Mouse (Mus musculus) frontal cortex, adult (tissue): ENCODE data around the gene Amotl1.

Experiments used
- ATAC-seq: cut with Nextera tagmentation; 2 replicates; pipeline ENCODE4 v1.9.2; 2017; ENCODE audit warnings: mild to moderate bottlenecking, moderate library complexity, mixed read lengths; ENCODE audit not compliant: low TSS enrichment

Gene Amotl1

GRCm38 (mm10) chr9:14641310-14642067 lies 3.4 kb downstream of the Amotl1 start:
- ATAC-seq: no peak

- no peak for ATAC-seq
These were observed 8.6 kb downstream of the Amotl1 start for GRCm38 (mm10) chr9:14636244-14636643.

- no peak for ATAC-seq
These were observed 9.3 kb downstream of the Amotl1 start for GRCm38 (mm10) chr9:14635551-14635950.

GRCm38 (mm10) chr9:14634155-14634554 lies 10.7 kb downstream of the Amotl1 start:
- ATAC-seq: peak; percentile 97

GRCm38 (mm10) chr9:14632365-14633163 lies 12.3 kb downstream of the Amotl1 start:
- no peak for ATAC-seq

- no peak for ATAC-seq
These were observed 13.1 kb downstream of the Amotl1 start for GRCm38 (mm10) chr9:14631729-14632128.

- no peak for ATAC-seq
These were observed 17.3 kb downstream of the Amotl1 start for GRCm38 (mm10) chr9:14627525-14627924.

- ATAC-seq: no peak
These were observed 18.9 kb downstream of the Amotl1 start for GRCm38 (mm10) chr9:14625961-14626360.

- no peak for ATAC-seq
These were observed 19.8 kb downstream of the Amotl1 start for GRCm38 (mm10) chr9:14625024-14625423.

- no peak for ATAC-seq
These were observed 20.9 kb downstream of the Amotl1 start for GRCm38 (mm10) chr9:14623928-14624327.

GRCm38 (mm10) chr9:14623250-14623649 lies 21.6 kb downstream of the Amotl1 start:
- ATAC-seq: no peak

GRCm38 (mm10) chr9:14622848-14623247 lies 22.0 kb downstream of the Amotl1 start:
- ATAC-seq: no peak

GRCm38 (mm10) chr9:14620107-14620506 lies 24.7 kb downstream of the Amotl1 start:
- ATAC-seq: no peak

- peak; percentile 22; the same call in 1 of the 2 replicates for ATAC-seq
These were observed 29.6 kb downstream of the Amotl1 start for GRCm38 (mm10) chr9:14614931-14615880.

- peak; percentile 46 for ATAC-seq
These were observed 30.5 kb downstream of the Amotl1 start for GRCm38 (mm10) chr9:14614205-14614930.

GRCm38 (mm10) chr9:14613308-14614204 lies 31.3 kb downstream of the Amotl1 start:
- ATAC-seq: no peak

- no peak for ATAC-seq
These were observed 32.3 kb downstream of the Amotl1 start for GRCm38 (mm10) chr9:14612588-14612987.

GRCm38 (mm10) chr9:14608521-14608920 lies 36.3 kb downstream of the Amotl1 start:
- ATAC-seq: no peak

- peak; percentile 74 for ATAC-seq
These were observed 37.4 kb downstream of the Amotl1 start for GRCm38 (mm10) chr9:14607464-14607863.

- ATAC-seq: no peak
These were observed 38.9 kb downstream of the Amotl1 start for GRCm38 (mm10) chr9:14605992-14606391.
